Mouse (Mus musculus) myocyte (in vitro differentiated cells): ENCODE results near the gene Arid3c. TPM values are rescaled to one million over a fixed set of nuclear protein-coding genes. Genes with fewer than 3 reads are reported as not detected.

Experiments
- H3K27me3 ChIP-seq: one replicate; pipeline ENCODE4 v1.6.1; 2011; ENCODE audit not compliant: control insufficient read depth, insufficient read depth, insufficient read length
- H3K36me3 ChIP-seq: one replicate; pipeline ENCODE4 v1.6.1; 2011; ENCODE audit not compliant: control insufficient read depth, insufficient read depth
- H3K4me2 ChIP-seq: one replicate; pipeline ENCODE4 v1.6.1; 2011; ENCODE audit warnings: low read depth, control low read depth
- H3K4me3 ChIP-seq: one replicate; pipeline ENCODE4 v1.5.1; 2011; ENCODE audit warnings: mild to moderate bottlenecking, control low read depth, moderate library complexity
- H3K79me2 ChIP-seq: one replicate; pipeline ENCODE4 v1.6.1; 2011; ENCODE audit not compliant: control insufficient read depth, insufficient read depth
- H3ac ChIP-seq: one replicate; pipeline ENCODE4 v1.6.1; 2011; ENCODE audit not compliant: control insufficient read depth, insufficient read length
- CEBPB ChIP-seq: IDR thresholded peaks from 2 replicates; pipeline ENCODE4 v1.6.1; 2011; ENCODE audit warnings: mild to moderate bottlenecking, moderate library complexity; ENCODE audit not compliant: poor library complexity, insufficient read depth, severe bottlenecking
- E2F4 ChIP-seq: IDR thresholded peaks from one replicate; pipeline ENCODE4 v1.6.1; 2011; ENCODE audit warnings: mild to moderate bottlenecking, control low read depth, moderate library complexity; ENCODE audit not compliant: insufficient read depth
- MAX ChIP-seq: IDR thresholded peaks from one replicate; pipeline ENCODE4 v1.6.1; 2011; ENCODE audit warnings: low read depth, mild to moderate bottlenecking, control low read depth
- MYOD1 ChIP-seq, 3 experiments: IDR thresholded peaks; one replicate each; pipeline ENCODE4 v1.6.1; 2011; ENCODE audit warnings: control low read depth in 2 of 3, low read depth in 2 of 3, mild to moderate bottlenecking in 2 of 3, moderate library complexity in 1 of 3; ENCODE audit not compliant: insufficient read length in 2 of 3, control insufficient read depth in 1 of 3
- MYOG ChIP-seq, 3 experiments: IDR thresholded peaks; one replicate each; pipeline ENCODE4 v1.6.1; 2011; ENCODE audit warnings: control low read depth in 2 of 3, low read depth in 2 of 3, mild to moderate bottlenecking in 2 of 3; ENCODE audit not compliant: insufficient read length in 2 of 3, control insufficient read depth in 1 of 3, insufficient read depth in 1 of 3
- POLR2A ChIP-seq: IDR thresholded peaks from one replicate; pipeline ENCODE4 v1.6.1; 2011; ENCODE audit warnings: low read depth, mild to moderate bottlenecking, control low read depth, moderate library complexity; ENCODE audit not compliant: insufficient read length
- POLR2AphosphoS2 ChIP-seq: IDR thresholded peaks from one replicate; pipeline ENCODE4 v1.6.1; 2011; ENCODE audit warnings: low read depth, control low read depth; ENCODE audit not compliant: insufficient read length
- REST ChIP-seq: IDR thresholded peaks from one replicate; pipeline ENCODE4 v1.6.1; 2011; ENCODE audit warnings: mild to moderate bottlenecking, control low read depth, moderate library complexity; ENCODE audit not compliant: insufficient read depth, insufficient read length
- SRF ChIP-seq: IDR thresholded peaks from one replicate; pipeline ENCODE4 v1.6.1; 2011; ENCODE audit warnings: low read depth; ENCODE audit not compliant: control insufficient read depth, insufficient read length
- TCF12 ChIP-seq: IDR thresholded peaks from one replicate; pipeline ENCODE4 v1.6.1; 2011; ENCODE audit warnings: mild to moderate bottlenecking, control low read depth; ENCODE audit not compliant: poor library complexity, insufficient read depth, severe bottlenecking
- TCF3 ChIP-seq: IDR thresholded peaks from one replicate; pipeline ENCODE4 v1.6.1; 2011; ENCODE audit warnings: low read depth, control low read depth; ENCODE audit not compliant: insufficient read length
- USF1 ChIP-seq: IDR thresholded peaks from one replicate; pipeline ENCODE4 v1.6.1; 2011; ENCODE audit warnings: low read depth, mild to moderate bottlenecking, control low read depth, moderate library complexity
- polyA plus RNA-seq: library from polyadenylated mRNA; unstranded; fragments of >200 nt; fragmentation: generic; extraction: Trizol; gene quantifications from one replicate; pipeline ENCODE4 v1.2.1, GENCODE M21; 2012; ENCODE audit warnings: missing spikeins

The Arid3c gene
- polyA plus RNA-seq, 1 experiment = not detected

DNA sequence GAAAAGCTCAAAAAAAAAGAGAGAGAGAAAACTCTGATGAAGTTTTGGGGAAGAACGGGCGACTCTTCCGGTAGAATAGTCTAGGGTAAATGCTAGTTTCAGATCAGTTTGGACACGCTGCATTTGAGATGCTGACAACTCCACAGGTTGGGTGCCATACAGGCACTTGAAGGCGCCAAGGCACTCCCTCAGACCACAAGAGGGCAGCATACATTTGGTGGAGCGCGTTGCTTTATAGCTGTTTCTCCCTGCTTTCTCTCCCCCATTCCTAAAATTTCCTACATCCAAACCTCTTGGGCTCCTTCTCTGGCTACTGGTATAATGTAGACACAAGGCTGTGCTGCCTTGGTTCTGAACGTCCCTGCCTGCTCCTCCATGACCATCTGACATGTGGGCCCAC lies 16.7 kb downstream of the Arid3c start:
- no peaks in the 10 kb centered on the region for H3K27me3 ChIP-seq
- TF ChIP-seq CEBPB = no peak
- TF ChIP-seq REST = no peak
- TF ChIP-seq USF1 = no peak
- TF ChIP-seq POLR2AphosphoS2 = peak; percentile 51
- no peak for TF ChIP-seq TCF3
- peaks cover 3% of the 10 kb centered on the region for H3K36me3 ChIP-seq
- H3K79me2 ChIP-seq = peaks cover 8% of the 10 kb centered on the region
- H3K4me3 ChIP-seq = peak overlapping the region; percentile 91
- H3ac ChIP-seq = no peak overlapping the region
- peak overlapping the region; percentile 98 for H3K4me2 ChIP-seq

DNA sequence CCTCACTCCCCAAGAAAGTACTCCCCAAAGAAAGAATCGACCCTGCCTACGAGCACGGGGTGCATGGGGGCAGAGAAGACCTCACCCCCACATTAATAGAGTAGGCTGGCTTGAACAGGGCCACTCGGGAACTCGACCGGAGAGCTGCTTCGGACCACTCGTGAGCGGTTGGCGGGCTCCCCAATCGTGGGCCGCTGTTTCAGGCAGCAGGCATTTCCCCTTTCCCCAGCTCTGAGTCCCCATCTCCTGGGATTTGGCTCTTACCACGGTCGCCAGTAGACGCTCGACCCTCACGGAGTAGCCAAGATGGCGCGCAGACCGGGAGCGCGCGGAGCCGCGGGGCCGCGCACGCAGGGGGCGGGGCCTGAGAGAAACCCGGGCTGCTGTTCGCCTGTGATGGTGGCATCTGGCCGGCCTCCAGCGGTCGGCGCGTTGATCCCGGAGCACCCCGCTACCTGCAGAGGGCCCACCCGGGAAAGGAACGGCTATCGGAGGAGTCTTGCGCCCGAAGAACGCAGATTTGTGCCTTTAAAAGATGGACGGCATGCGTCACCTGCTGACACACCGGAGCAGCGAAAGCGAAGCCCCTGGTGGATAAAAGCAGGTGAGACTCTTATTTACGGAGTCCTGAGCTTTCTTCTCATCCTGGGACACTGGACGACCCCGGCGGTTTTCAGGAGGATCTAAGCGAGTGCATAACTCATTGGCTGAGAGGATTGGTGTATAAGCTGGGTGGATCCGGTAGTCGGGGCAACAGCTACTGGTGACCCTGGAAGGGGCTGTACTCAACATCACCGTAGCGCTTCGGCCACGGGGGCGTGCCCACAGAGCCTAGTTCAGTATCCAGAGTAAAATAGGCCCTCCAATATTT lies 17.5 kb downstream of the Arid3c start, which contains the start of gene Rpp25l:
Rpp25l (minus strand) TSS at position 338 of the 871 bp plus-strand sequence.
- Histone ChIP-seq H3K36me3 (no peaks in the 10 kb centered on the region), H3ac (peak within 1 kb of the TSS; percentile 14), H3K27me3 (no peaks in the 10 kb centered on the region), H3K79me2 (peaks cover 8% of the 10 kb centered on the region), H3K4me2 (peak within 1 kb of the TSS; percentile 98), H3K4me3 (peak within 1 kb of the TSS; percentile 91)
- TF ChIP-seq SRF (no peak), POLR2A (peak; percentile 84), POLR2AphosphoS2 (peak; percentile 82)

DNA sequence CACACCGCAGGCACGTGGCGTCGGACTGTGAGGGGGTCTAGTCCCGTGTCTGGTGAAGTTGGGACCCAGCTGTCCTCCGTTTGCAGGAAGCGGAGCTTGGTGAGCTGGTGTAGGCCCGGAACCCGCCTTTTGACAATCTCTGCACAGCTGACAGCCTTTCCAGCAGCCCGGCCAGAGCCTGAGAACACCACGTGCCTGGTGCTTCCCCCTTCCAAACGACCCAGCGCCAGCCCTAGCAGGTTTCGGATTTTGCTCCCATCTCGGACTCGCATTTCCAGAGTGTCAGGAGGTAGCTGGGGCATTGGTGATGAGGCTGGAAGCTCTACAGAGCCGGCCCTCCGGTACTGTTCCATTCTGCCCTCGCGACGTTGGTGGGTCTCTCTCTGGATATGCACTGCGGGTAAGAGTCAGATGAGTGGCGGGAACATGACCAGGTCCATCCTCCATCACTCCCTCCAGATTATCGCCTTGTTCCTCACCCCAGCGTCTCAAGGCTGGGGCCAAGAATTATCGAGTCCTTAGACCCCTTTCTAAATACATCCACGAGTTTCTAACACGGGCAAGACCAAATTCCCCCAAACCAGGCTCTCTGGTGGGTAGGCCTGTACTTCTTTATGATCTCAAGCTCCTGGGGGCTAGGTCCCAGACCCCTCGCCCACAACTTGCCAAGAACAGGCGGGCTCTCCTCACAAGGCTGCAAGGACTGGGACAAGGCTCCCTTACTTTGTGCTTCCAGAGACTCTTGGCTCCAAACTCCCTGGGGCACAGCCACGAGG lies 18.3 kb downstream of the Arid3c start:
- peaks cover 8% of the 10 kb centered on the region for H3K79me2 ChIP-seq
- peak overlapping the region; percentile 91 for H3K4me3 ChIP-seq
- no peaks in the 10 kb centered on the region for H3K27me3 ChIP-seq
- peak in 1 of 3 experiments; percentile 8 for TF ChIP-seq MYOD1 (IDR thresholded peaks at IDR 0.05; ENCODE audit: control insufficient read depth in 1 of 3, insufficient read length in 2 of 3, low read depth in 2 of 3)
- TF ChIP-seq MYOG (IDR thresholded peaks at IDR 0.05; ENCODE audit: control insufficient read depth in 1 of 3, insufficient read depth in 1 of 3, insufficient read length in 2 of 3, low read depth in 2 of 3) = peak in 1 of 3 experiments; percentile 14
- no peak for TF ChIP-seq CEBPB
- H3ac ChIP-seq = peak overlapping the region; percentile 14
- H3K4me2 ChIP-seq = peak overlapping the region; percentile 96
- no peaks in the 10 kb centered on the region for H3K36me3 ChIP-seq

DNA sequence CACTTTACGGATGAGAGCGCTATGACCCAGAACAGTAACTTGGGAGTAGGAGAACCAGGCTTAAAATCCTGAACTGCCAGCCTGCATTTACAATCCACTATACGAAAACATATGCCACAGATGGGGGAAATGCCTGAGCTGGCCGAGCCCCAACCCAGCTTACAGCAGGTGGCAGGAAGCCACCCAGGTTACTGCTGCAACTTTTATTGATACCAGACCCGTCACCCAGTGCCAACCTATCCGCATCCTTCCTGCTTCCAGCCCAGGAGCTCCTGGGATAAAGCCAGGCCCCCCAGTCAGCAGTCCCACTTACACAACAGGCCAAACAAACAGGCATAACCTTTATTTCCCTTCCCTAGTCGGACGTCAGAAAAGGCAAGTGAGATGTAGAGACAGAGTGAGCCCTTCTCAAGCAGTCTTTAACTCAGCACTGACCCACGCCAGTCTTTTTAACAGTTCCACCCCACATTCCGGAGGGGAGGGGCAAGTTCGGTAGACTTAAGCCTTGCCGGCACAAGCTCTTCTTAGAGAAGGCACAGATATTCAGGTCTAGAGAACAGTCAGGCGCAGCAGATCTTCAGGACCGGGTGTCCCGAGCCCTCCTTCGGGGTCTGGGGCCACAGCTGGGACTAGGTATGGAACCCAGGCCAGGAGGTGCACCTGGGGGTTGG lies 19.1 kb downstream of the Arid3c start:
- Histone ChIP-seq H3K4me3 (peak overlapping the region; percentile 91), H3K4me2 (peak overlapping the region; percentile 96), H3ac (peak overlapping the region; percentile 14), H3K27me3 (no peaks in the 10 kb centered on the region), H3K36me3 (no peaks in the 10 kb centered on the region), H3K79me2 (peaks cover 8% of the 10 kb centered on the region)
- TF ChIP-seq E2F4 (no peak), MYOD1 (IDR thresholded peaks at IDR 0.05; ENCODE audit: control insufficient read depth in 1 of 3, insufficient read length in 2 of 3, low read depth in 2 of 3) (no peak), MAX (no peak), TCF12 (no peak)

DNA sequence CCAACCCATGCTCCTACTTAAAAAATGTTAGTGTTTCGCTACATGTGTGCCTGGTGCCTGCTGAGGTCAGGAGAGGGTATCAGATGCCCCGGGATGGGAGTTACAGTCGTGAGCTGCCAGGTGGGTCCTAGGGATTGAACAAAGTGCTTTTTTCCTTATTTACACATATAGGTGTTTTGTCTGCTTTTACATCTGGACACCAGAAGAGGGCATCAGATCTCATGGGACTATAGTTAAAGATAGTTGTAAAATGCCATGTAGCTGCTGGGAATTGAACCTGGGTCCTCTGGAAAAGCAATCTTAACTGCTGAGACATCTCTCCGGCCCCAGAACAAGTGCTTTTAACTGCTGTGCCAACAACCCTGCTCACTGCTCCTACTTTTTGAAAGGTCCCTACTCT lies 20.7 kb downstream of the Arid3c start:
- Histone ChIP-seq H3K4me3 (no peak overlapping the region), H3K4me2 (no peak overlapping the region), H3K79me2 (peaks cover 8% of the 10 kb centered on the region), H3K27me3 (no peaks in the 10 kb centered on the region), H3ac (no peak overlapping the region), H3K36me3 (no peaks in the 10 kb centered on the region)
- TF ChIP-seq MAX = no peak
- TF ChIP-seq POLR2AphosphoS2 = no peak
- TF ChIP-seq POLR2A = no peak
- TF ChIP-seq TCF12 = no peak
- TF ChIP-seq MYOD1 (IDR thresholded peaks at IDR 0.05; ENCODE audit: control insufficient read depth in 1 of 3, insufficient read length in 2 of 3, low read depth in 2 of 3) = no peak
- TF ChIP-seq E2F4 = no peak
